Mouse (Mus musculus): ENCODE measurements at regions not wholly inside any gene's neighbourhood (a gene's known extent, or its start where the extent isn't known, plus 50 kb on each side); places are given as distances from the start of the nearest gene placed in this dataset.

DNA sequence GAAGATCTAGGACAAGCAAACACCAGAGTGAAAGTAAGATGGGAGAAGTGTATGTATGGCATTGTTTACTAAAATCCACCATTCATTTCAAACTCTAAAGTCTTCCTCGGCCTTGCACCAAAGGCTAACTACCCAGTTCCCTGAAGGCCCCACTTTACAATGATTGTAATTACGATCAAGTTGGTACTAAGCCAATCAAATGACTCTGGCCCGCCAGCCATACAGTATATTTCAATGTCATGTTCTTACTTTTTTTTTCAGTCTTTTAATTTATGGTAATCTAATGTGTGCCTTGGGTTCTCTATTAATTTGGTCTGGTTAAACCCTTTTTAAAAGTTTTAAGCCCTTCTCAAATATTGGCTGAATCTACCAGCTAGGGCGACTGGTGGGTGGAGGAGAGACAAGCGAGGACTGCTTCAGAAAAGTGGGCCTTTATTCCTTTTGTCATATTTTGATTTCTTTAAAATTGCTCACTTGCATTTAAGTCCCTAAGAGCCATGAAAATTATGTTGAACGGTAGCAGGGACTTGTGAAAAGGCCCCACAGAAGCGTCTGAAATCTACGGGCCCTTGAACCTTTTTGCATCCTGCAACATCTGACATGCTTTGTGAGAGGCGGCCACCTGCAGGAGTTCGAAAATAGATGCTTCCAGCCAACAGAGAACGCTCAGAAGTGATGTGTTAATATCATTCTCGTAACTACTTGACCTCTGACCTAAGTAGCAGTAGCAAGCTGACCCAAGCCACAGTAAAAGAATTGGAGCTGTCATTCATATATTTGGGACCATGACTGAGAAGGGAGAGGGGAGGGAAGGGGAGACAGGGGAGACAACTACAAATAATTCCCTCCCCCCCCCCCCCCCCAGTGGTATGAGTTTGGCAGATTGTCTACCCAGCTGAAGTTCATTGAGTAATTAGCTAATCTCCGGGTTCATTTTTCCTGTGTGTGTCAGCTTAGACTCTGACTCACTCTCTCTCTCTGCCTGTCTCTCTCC is 197.2 kb downstream of the Cdca7 start:
- no peak for DNase-seq (ENCODE audit: low spot score in 2 of 2)

DNA sequence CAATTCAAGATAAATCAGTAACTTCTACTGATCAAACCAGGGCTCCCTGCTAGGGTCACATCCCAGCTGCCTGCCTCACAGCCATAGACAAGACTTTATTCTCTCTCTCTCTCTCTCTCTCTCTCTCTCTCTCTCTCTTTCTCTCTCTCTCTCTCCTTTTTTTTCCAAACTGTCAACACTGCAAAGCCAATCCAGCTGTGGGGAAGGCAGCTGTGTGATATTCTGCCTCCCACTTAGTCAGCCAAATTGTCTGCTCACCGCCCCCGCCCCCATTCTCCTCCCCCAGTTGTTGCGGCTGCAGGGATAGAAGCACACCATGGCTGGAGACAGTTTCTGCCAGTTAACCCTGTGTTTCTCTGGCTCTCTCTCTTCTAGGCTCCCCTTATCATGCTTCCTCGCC is 198.3 kb downstream of the Cdca7 start:
- no peak for DNase-seq (ENCODE audit: low spot score in 2 of 2)

DNA sequence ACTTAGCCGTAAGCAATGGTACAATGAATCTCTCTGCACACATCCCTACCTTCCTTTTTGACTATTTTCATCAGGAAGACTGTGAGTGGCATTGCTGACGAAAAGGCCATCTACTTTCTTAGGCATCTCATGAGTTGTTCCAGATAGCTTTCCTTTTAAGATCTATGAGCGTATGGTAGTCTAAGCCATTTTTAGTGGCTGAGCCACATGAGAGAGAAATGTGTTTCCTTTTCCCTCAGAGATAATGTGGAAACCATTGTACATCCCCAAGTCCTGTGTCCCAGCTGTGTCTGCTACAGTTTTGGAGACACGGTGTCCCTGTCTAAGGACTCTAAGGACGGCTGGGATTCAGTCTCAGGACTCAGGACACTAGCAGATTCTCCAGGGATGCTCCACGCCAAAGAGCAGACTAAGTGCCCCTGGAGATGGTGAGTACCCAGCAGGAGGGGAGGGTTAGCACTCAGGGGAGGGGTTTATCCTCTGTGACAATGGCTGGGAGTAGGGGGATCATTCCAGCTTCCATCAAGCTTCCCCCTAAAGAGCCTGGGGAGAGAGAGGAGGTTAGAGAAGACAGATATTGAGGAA is 199.0 kb downstream of the Cdca7 start:
- no peak for DNase-seq (ENCODE audit: low spot score in 2 of 2)

DNA sequence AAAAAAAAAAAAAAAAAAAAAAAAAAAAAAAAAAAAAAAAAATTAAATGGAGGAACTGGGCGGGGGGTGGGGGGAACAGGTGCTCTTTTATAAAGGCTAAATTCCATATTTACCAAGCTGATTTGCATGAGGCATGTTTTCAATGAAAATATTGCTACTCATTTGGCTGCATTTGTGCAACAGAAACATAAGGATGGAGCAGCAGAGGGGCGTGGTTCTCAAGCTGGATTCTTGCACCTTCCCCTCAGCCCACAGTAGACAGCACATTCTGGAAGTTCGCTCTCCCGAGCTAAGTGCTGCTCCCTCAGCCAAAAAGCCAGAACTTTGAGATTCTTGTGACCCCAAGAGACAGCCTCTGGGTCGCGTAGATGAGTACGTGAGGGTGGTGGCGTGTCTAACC is 201.8 kb downstream of the Cdca7 start:
- no peak for DNase-seq (ENCODE audit: low spot score in 2 of 2)

DNA sequence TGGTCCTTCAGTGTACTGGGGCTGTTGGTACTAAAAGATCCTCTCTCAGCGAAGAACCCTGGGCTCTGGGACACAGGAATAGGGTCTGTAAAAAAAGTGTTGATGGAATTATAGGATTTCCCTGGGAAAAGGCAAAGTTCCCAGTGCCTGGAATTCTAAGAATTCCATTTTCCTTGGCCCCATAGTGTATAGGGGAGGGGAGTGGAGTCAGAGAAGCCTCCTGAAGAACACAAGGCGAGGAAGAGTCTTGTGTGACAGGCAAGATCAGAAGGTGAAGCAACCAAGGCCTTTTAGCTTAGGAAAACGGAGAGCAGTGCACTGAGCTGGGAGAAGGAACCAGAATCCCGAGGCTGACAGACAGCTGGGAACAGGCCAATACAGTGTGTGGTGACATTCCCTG is 212.1 kb downstream of the Cdca7 start:
- no peak for DNase-seq (ENCODE audit: low spot score in 2 of 2)

DNA sequence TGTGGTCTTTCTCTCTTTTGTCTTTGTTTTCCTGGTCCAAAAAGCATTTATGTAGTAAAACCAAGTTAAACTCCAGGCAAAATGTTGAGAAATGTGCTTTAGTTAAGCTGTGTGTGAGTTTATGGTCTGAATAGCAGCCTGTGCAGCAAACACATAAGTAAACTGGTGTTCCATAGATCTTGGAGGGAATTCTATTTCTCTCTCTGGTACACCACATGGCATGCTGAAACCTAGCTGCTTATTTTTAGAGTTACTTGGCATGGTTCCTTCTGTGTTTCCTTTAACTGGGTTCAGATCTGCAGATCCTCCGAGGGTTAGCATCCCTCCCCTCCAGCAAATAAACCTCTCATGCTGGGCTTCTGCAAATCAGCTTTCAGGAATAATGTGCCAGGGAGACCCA is 225.1 kb downstream of the Cdca7 start:
- DNase-seq (ENCODE audit: low spot score in 2 of 2): no peak

DNA sequence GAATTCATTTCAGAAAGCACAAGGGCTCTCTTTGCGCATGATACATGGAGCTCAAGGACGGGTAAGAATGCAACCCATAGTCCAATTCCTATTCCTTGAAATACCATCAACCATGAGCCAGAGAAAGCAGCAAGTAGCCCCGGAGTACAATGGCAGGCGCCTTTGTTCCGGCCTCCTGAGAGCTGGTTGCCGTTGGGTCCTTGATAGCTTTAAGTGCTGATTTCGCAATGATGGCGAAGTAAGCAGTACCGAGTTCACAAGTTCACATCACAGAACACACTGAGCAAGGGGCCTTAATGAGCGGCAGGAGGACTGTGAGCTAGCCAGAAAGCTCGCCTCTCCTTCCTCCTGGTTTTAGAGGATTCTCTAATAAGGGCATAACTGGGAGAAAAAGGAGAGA is 227.3 kb downstream of the Cdca7 start:
- no peak for DNase-seq (ENCODE audit: low spot score in 2 of 2)

DNA sequence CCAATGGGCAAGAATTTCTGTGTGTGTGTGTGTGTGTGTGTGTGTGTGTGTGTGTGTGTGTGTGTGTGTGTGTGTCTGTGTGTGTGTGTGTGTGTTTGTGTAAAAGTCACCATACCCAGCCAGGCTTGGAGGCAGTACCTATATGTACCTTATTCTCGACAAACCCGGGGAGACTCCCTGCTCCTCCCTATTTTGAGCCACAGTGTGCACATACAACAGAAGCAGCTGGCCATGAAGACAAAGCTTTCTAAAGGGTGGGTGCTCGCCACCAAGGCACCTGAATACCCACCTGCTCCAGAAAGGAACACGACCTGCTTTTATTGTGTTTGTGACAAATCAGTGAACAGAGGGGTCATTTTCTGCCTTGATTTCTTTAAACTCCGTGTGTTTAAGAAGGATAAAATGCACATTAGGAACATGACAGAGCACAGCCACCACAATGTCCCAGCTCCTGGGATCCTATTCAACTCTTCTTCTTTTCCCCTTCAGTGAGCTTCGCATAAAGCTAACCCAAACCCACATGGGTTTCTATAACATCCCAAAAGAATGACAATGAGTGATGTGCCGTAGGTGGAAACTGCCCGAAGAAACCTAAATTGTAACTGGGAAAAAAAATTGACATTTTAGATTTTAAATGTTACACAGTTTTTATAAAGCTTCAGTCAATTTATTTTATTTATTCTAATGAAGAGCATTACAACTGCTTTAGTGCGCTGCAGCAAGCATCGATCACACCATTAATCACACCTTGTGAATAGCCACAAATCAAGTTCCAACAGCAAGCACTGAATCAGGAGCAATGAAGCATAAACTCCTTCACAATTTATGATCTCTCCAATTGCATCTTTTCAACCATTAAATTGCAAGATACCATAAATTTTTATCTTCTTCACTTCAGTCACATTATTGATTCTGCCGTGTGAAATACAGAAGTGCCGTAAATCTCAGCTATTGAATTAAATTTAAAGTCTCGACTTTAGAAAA is 232.0 kb downstream of the Cdca7 start:
- DNase-seq (ENCODE audit: low spot score in 2 of 2): no peak

DNA sequence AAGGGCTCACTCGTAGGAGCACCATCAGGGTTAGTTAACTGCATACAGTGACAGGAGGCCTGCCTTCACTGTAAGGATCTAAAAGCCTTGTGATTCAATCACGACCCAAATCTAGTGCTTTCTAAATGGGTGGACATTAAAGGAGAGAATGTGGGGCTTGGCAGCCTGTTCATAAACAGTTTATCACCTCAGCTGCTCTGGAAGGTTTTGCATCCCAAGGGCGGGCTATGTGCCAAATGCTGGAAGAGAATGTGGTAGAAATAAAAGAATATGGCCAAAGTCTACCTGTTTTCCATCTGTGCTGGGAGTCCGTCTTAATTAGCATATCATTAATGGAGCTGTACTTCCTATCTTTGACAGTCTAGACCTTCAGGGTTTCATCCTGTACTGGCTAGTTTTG is 241.0 kb downstream of the Cdca7 start:
- no peak for DNase-seq (ENCODE audit: low spot score in 2 of 2)

DNA sequence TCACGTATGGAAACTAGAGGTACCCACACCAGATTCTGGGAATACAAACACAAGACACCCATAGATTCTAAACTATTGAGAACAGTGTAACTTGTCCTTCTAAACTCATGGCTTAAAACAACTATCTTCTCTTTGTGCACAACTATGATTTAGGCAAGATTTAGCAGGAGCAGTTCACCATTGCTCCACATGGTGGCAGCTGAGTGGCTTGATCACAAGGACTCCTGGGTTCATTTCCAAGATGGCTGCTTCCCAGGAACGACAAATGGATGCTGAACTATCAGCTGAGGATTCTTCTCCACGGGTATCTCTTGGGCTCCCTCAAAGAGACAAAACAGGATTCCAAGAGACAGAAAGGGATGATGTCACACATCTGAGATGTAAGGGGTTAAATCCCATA is 251.5 kb downstream of the Sp3 start:
- peak; percentile 7 to 26 for DNase-seq (ENCODE audit: low spot score in 2 of 2)

DNA sequence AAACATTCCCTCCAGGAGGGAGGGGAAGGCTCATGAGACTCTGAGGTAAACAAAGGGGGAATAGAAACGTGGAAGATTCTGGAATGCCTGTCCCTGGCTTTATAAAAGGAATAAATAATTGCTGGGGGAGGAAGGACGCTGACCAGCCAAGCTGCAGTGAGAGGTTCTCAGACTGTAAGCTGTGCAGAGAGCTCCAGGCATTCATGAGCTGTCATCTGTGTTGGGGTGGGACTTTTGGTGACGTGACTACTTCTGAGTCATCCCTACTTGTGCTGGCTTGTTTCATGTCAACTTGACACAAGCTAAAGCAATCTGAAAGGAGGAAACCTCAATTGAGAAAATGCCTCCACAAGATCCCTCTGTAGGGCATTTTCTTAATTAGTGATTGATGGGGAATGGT is 246.9 kb downstream of the Sp3 start:
- no peak for DNase-seq (ENCODE audit: low spot score in 2 of 2)

DNA sequence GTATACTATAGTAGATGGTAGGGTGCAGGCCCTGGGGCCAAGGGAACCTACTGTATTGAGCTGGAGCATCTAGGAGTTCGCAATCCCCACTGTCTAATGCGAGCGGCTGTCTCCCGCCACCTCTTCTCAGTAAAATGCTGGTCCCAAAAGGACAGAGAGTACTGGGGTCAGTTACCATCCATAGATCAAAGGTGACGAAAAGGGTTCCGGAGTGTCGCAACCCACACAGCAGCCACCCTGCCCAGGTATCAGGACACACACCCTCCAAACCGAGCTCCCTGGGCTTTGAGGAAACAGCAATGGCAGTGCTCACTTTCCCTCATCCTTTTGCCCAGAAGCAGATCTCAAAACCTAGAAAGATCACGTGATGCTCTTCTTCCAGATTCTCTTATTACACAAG is 245.2 kb downstream of the Sp3 start:
- DNase-seq (ENCODE audit: low spot score in 2 of 2): no peak

DNA sequence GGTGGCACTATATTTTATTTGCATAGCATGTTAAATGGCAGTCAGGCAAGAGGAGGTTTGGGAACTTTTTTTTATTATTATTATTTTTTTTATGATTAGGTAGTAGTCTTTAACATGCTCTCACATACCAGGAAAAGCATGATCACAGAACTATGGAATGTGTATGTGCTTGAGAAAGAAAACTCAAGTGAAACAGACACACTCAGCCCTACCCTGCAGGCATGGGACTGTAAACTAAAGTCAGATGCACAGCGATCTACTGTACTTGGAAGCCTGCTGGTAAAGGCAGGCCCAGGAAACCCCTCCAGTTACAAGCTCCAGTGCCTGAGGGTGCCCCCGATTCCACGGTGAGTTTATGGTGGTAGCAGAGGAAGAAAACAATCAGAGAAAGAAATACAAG is 243.6 kb downstream of the Sp3 start:
- DNase-seq (ENCODE audit: low spot score in 2 of 2): no peak

DNA sequence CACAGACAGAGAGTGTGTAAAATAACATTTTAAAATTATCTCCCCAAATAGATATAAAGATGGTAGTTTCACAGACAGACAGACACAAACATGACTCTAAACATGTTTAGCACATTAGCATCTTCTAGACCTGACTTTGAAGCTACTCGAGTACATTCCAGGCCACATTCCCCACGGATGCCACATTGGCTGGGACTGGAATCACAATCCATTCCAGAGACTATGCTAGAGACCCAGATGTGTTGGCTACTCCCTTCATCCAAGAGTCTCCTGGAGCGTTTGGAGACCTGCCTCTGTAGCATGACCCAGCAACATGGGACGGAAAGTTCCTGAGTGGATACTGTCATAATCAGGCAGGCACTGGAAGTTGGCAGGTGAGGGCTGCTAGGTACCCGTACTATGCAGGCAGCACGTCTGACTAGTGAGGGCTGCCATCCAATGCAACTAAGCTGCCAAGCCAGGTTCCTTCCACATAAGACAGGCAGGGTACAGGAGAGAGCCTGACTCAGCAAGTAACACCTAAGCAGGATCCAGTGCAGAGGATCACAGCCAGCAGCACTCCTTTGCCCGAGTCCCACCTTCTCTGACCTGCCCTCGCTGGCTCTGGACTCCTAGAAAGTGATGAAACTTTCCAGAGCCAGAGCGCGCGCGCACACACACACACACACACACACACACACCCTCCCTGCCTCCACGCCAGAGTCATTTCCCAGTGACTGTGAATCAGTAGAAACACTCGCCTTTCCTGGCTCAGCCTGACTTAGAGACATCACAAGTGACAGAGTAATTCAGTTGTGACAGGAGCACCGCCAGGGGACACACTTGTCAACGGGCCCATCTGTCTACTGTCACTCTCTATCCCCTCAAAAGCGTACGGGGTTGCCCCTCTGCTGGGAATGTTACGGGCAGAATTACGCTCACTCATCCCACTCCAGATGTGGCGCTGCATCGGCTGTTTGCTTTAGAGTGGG is 239.6 kb downstream of the Sp3 start:
- DNase-seq (ENCODE audit: low spot score in 2 of 2): no peak

DNA sequence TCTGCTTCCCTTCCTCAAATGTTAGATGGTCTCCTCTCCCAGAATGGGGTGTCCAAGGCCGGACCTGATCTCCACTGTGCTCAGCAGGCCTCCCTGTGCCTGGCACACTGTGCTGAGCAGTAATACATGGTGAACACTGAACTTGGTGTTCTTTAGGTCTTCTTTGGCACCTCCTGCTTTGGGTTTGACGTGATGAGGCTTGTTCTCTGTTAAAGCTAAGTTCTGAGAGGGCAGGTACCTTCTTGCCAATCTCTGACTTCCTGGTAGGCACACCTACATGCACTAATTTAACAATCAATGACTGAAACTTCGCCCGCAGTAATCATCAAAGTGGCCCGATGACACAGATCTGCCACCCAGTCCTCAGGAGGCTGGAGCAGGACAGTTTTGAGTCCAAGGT is 238.5 kb downstream of the Sp3 start:
- DNase-seq (ENCODE audit: low spot score in 2 of 2): no peak

DNA sequence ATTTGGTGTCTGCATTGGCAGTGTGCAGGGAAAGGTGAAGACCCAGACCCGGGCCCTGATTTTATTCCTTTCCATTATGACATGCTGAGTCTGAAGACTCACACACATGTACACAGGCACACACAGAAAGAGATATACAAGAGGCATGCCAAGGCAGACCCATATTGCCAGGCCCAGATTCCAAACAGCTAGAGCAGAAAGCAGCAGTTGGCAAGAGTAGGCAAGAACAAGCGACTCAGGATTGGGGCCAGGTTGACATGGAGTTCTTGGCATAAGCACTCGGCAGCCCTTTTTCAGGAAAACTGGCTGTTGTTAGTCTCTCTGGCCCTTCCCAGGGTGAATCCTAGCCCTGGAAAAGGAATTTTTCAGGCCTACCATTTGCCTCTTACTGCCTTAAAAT is 236.6 kb downstream of the Sp3 start:
- no peak for DNase-seq (ENCODE audit: low spot score in 2 of 2)

DNA sequence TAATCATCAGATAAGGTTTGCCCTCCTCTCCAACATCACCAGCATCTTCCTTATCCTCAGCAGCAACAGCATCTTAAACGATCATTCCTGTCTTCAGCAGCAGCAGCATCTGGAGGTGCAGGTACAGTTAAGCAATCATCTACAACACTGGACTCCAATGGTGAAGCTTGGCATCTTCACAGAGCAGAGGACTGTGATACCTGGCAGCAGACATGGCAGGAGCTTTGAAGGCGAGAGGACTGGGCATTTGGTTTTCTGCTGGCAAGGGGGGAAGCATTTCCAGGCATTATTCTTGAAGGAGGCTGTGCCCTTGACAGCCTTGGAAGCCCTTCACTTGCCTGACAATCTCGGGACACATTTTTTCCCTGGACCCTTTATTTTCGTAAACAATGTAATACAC is 235.3 kb downstream of the Sp3 start:
- DNase-seq (ENCODE audit: low spot score in 2 of 2): no peak

DNA sequence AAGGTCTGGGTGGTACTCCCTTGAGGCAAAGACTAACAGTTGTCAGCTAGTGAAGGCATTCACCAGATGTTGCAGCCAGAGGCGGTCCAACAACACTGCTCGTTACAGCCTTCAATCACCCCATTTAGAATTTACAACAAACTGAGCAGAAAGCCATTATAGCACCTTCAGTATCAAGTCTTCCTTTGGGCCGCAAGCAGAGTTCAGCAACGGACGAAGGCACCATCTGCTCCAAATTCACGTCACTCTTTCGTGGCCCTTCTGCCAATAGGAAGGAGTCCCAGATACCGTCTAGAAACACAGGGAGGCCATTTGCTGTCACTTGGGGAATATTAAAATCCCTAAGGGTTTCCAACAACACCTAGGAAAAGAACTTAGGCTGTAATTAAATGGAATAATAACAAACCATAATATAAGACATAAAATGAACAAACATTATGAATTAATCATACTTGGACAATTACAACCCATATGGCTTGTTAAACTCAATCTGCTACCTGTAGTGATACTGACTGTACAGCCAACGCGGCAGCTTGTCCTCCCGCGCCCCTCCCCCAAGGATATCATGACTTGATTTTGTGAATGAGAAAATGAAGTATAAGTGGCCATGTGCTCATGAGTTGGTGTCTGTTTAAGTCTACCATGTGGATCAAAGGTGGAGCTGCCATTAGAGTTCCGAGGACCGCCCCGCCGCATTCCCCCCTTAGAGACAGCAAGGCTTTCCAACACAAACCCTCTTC is 233.6 kb downstream of the Sp3 start:
- no peak for DNase-seq (ENCODE audit: low spot score in 2 of 2)

DNA sequence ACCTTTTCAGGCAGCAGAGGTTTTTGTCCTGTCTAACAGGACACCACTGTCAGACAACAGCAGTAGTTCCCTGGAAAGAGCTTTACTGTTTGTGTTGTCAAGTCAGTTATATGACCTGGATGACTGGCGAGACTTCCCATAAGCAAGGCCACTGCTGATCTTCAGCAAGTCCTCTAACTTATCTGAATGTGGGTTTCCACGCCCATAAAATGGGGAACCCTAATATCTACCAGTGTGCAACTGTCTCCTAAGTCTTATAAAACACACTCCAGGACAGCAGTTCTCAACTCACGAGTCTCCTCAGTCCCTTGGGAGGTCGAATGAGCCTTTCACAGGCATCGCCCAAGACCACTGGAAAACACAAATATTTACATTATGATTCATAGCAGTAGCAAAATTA is 232.9 kb downstream of the Sp3 start:
- DNase-seq (ENCODE audit: low spot score in 2 of 2): no peak

DNA sequence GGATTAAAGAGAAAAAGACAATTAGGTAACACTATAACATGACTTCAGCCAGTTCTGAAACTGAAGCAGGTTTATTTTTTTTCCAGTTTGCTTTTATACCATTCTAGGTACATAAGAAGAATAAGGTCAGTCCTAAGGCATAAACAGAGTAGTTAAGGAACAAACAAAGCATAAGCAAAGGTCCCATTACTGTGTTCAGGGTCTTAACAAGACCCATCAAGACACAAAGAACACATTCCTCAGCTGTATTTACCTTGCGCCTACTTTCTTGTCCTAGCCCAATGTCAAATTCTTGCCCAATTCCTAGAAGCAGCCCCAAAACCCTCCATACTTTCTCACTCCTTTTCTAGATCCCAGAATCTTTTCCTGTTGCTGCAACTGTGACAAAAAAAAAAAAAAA is 230.8 kb downstream of the Sp3 start:
- no peak for DNase-seq (ENCODE audit: low spot score in 2 of 2)

All from adrenal gland, postnatal 4 days (tissue).